Mouse (Mus musculus) layer of hippocampus, postnatal 14 days (tissue): ENCODE data around the gene Ankrd7. TPM values are rescaled to one million over a fixed set of nuclear protein-coding genes. Genes with fewer than 3 reads are reported as not detected.
A peak's percentile ranks its signal among the peaks of the same experiment; 100 is the strongest.
"Not testable (repeated sequence)": the region's sequence is repeated elsewhere in the genome, so short reads cannot be mapped to it uniquely, and the experiment has no call there.

Experiments used
- DNase-seq, 2 experiments: peaks; one replicate each; pipeline ENCODE4 v3.0.0; 2021 to 2022; ENCODE audit warnings: low spot score in 2 of 2, mixed read lengths in 1 of 2
- long read RNA-seq, 2 experiments: library from polyadenylated mRNA; stranded (forward); transcript quantifications; one replicate each; pipeline ENCODE4 v2.0.0; 2021
- total RNA-seq, 2 experiments: library from RNA; stranded (reverse); gene quantifications; 2 replicates each; pipeline ENCODE4 v1.2.3; 2021

Gene Ankrd7
- total RNA-seq = not detected
- long read RNA-seq, experiment 1 = 0 reads
- long read RNA-seq, experiment 2 = 0 reads

DNA sequence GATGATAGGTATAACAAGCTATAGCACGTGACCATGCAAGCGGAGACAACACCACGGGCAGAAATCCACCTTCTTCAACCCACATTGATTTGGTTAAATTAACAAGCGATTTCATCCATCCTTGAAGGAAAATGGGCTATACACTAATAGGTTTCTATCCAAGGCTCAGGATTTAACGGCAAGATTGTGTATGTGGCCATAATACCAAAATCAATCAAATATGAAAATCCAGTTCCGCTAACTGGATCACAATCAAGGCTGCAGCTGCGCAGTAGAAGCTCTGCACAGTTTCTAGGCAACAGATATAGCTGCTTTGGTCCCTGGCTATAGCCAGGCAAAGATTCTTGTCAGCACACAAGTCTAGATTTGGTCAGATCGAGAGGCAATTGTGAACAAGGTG lies at the start of gene Ankrd7:
Gene Ankrd7, plus strand, starts transcription at position 301 of the 400 bp plus-strand sequence.
- no peak for DNase-seq

DNA sequence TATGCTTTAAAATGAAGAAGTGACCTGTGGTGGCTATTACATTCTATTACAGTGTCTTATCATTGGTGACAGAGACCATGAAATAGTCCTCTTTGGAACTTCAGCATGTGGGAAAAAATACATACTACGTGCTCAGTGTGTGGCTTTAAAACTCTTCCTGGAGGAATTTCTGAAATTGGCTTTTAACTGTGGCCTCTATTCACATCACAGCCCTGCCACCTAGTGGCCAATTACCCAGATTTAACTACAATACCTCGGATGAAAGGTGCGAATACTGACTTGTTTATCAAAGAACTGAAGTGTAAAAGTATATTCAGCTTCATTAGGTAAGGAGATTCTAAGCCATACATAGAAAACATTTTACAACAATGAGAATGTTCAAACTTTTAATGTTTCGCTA lies 46.8 kb upstream of the Ankrd7 start:
- peak; percentile 68 to 81 for DNase-seq

DNA sequence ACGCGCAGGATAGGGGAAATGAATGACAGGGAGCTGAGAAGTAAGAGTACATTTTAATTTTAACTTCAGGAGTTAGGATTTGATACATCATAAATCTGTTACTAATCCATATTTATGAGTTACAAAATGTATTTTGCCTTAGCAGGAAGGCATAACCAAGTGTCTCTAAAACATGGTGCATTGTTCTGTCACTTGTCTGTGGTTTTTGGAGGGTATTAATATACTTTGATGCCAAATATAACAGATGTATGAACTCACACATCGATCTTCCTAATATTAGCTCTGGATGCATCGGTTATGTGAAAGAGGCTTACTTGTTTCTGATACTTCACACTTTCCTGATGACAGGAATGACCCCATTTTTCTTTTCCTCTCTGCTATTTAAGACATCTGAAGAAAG lies 45.9 kb upstream of the Ankrd7 start:
- DNase-seq = peak in 1 of 2 experiments; percentile 67

DNA sequence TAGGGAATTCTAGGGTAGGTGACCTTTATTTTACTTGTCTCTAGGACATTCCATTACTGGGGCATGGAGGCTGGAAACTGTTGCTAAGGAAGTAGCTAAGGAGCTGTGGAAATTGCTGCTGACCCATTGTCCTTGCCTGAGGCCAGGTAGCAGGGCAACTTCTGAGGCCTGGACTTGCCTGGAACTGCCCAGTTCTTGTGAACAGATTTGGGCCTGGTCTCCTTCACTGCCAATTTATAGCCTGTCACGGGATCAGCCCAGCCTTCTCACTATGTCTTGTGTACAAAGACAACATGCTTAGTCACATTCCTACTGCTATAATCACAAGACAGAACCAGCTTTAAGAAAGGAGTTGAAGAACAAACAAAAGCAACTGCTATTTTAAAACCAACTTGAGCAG lies 43.3 kb upstream of the Ankrd7 start:
- no peak for DNase-seq

DNA sequence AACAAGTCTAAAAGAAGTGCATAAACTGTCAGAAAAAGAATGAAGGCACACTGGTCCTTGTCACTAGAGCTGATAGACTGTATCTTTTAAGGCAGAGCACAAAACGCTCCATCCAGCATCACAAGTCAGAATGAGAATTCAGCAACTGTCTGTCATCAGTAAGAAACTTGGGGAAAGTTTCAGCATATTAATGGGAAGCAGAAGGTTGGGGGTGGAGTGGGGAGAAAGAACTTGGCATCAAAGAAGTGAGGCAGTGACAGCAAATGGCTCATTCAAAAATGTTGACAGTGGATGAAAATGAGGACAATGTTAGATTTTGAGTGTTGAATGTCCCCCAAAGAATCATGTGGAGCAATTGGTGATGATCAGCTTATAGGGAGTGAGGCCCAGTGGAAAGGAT lies 33.2 kb upstream of the Ankrd7 start:
- peak; percentile 23 to 83 for DNase-seq

DNA sequence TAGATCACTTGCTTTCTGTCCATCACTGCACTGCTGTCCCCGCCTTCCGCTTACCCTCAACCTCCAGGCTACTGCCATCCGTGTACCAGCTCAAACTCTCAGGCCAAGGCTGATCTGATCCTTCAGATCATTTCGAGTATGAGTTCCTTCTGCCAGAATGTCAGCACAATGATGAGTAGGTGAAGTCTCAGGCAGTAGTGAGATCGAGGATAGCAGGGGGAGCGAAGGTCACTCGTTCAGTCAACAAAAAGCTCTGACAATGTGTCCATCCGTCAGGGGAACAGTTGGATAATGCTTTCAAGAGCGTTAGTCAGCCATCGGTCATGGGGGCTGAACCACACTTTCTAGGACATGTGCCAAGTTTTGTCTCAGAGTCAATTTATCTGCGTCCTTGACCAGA lies 21.6 kb upstream of the Ankrd7 start:
- not testable (repeated sequence) for DNase-seq

DNA sequence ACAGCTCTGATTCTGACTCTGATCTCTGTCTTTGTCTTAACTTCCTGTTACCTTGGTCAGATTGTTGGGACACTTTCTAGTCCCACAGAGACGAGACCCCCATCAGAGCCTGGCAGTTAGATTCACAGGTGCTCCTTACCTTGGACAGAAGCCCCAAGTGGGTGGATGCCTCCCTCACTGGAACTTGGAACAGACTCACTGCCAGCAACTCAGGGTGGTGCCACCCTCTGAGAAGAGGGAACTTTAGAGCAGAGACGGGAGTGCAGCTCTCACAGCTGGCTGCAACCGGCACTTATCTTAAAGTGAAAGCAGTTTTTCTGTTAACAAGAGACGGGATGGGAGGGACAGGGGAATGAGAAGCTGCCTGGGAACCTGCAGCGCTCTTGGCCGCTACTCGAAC lies 20.5 kb upstream of the Ankrd7 start:
- DNase-seq = not testable (repeated sequence)

DNA sequence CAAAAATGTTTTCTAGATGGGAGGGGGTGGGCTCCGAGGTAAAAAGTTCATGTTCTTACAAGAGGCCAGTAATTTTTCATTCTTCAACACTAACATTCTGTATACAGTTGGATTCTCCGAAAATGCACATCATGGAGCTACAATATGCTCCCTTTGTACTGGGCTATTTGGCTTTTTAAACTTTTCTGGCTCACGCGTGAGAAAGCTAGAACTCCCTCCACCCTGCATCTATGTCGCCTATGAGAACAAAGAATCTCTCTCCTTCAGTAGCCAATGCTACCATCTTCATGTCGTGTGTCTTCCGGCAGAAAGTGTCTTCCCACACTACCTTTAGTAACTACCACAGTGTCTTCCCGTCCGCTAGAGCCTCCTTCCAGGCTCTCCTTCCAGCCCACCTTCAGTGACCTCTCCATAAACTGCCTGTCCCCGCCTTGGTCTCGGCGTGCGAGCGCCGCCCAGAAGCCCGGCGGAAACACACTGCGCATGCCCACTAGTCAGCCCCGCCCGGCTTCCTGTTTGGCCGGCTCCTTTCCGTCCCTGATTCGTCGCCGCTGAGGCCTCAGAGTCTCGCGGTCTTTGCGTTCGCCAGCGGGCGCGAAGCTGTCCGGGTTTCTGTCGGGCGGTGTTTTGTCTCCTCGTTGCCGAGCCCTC lies 17.9 kb upstream of the Ankrd7 start, which contains the start of gene Lsm8:
Gene Lsm8, plus strand, starts transcription at position 529 of the 651 bp plus-strand sequence.
- DNase-seq = peak; percentile 96 to 97

DNA sequence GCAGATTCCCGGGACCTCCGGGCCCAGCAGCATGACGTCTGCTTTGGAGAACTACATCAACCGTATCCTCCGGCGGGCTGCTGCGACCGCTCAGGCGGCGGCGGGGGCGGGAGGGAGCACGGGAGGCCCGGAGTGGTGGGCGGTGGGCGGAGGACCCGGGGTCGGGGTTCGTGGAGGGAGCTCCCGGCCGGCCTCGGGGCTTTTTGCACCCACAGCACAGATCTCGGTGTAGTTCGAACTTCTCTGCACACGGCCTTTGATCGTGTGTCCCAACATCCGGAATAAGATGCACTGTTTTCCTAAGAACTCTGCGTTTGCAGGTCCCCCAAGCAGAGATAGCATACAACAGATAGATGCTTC lies 17.4 kb upstream of the Ankrd7 start:
- no peak for DNase-seq

DNA sequence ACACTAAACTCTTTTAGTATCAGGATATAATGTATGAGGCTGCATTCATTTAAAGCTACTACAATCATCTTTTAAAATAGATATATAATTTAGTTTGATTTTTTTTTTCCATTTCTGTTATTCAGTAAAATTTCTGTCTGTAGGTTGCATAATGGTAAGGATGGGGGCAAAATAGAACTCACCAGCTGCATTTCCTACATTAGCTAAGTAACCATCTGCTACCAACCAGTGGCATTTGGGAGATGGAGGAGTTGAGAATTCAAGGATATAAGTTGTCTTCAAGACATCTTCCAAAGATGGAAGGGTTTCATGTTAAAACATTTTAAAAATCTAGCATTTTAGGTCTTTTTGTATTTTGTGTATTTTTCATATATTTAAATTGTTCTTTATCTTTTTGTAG lies 10.8 kb upstream of the Ankrd7 start:
- DNase-seq = no peak

DNA sequence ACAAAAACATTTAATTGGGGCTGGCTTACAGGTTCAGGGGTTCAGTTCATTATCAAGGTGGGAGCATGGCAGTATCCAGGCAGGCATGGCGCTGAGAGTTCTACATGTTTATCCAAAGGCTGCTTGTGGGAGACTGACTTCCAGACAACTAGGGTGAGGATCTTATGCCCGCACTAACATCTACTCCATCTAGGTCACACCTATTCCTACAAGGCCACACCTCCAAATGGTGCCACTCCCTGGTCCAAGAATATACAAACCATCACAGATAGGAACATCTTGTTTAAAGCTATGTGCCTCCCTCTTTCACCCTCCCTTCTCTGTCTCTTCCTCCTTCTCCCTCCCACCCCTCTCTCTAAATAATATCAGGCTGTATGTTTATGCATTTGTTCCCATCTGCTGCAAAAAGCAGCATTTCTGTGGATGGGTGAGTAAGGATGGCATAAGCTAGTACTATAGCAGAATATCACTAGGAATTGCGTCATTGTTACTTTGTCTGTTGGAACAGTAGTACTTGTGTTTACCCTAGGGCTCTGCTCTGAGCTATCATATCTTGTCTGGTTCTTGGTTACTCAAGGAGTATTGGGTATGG lies 9.5 kb upstream of the Ankrd7 start:
- DNase-seq = no peak

DNA sequence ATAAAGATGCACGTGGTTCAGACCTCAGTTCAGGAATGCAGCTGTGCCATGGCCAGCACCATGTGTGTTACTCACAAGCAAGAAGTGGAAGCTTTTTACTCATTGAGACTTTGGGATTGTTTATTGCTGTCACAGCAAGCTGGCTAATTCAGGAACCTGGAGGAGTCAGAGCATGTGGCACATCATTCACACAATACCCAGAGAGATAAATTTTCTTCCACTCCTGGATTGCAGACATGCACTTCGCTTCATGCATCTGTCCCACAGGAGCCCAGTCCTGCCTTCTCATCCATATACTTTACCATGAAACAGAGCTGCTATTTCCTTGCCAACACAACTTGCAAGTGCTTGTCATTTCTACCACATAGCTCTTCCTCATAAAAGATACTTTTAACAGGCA lies 22.9 kb downstream of the Ankrd7 start:
- no peak for DNase-seq

DNA sequence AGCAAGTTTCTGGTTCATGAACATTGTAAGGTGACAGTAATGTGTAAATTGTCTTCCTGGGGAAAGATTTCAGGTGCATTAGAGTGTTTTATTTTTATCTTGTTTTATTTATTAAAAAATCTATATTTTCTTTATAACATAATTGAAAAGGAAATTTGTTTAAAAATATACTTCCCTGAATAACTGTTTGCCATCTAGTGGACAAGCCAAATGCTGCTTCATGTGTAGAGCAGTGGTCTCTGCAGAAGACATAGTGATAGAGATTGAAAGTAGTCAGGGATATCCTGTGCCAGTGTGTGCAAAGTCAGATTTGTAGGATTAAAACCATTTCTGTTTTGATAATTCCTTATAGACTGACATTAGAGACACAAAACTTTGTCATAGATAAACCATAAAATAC lies 28.0 kb downstream of the Ankrd7 start:
- no peak for DNase-seq

DNA sequence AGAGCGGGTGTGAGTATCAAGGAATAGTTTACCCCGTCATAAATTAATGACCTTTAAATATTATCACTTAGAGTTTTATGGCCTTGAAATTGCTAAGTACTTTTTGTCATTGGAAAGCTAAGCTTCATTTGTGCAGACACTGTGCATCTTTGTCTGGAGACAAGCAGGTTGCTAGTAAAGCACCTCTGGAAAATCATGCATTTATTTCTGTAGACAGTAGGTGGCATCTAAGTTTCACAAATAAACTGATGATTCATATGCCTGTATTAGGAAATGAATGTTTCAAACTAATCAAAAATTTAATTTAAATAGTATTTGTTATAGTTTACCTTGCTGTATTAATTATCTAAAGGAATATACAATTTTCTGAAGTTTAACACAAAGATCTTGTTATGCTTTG lies 41.1 kb downstream of the Ankrd7 start:
- peak in 1 of 2 experiments; percentile 30 for DNase-seq

DNA sequence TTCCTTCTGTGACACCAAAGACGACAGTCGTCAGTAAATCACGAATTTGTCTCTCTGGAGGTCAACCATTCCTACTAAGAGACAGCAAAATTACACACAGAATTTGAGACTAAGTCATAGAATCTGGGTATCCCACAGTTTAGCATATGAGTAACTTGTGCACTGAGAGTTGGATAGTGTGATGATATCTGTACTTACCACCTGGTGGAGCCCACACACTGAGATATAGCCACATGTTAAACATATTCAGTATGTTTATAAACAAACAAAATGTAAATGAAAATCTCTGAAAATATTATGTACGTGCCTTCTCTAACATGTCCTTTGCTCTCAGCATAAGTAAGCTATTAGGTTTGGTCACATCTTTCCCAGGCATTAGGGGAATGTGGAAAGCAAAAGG lies 47.1 kb downstream of the Ankrd7 start:
- peak in 1 of 2 experiments; percentile 12 for DNase-seq

DNA sequence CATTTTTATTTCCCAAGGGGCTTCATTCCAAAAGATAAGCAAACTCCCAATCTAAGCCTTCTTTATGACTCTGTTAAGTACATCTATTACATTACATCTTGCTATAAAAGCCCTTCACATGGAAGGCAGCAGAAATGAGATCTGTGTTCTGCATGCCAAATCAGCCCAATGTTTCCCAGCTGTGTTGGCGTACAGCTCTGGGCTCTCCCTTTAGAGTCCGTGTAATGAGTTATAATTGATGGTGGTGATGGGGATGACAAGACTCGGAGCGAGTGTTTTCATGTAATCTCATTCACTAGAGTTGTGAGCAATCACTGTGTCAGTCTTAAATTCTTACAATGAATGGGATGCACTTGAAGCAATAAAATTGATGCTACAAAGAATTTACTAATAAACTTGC lies 49.9 kb downstream of the Ankrd7 start:
- DNase-seq = peak in 1 of 2 experiments; percentile 13

DNA sequence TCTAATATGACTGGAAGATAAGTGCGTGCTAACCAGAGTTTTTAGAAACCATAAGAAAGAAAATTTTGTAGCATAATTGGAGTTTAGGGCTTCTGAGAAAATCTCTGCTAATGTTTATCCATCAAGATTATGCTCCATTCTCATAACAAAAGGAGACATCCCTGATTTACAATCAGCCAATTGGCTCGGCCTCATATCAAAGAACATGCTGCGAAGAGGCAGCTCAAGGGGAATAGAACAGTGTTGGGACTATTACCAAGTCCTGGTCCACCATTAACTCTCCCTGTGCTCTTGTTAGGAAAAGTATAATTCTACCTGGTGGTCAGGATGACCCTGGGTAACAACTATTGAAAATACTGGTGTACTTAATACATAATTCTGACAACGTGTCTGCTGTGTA lies 50.4 kb downstream of the Ankrd7 start:
- DNase-seq = no peak

Other genes with a start within 250 kb of the Ankrd7 start
- gene Lsm8, start 17.7 kb upstream of the Ankrd7 start, total RNA-seq = 10 to 100 TPM; 43.4 to 45.4 TPM